Comparison of ENCODE assay signal across 8 mouse cellular contexts in genomic region chr7:102222336-102222735, GRCm38 (mm10). TPM values are rescaled to one million over a fixed set of nuclear protein-coding genes. Genes with fewer than 3 reads are reported as not detected.
A peak's percentile ranks its signal among the peaks of the same experiment; 100 is the strongest.
DNase-seq lines count a peak whose midpoint lies in the region; ATAC-seq and TF ChIP-seq lines count a peak whose summit lies in the region.

No protein-coding gene starts in this region.

- H3K36me3 ChIP-seq in kidney, adult 2 months (ENCODE audit: control insufficient read depth, insufficient read depth, low read length): no peaks in the 10 kb centered on the region
- no peaks in the 10 kb centered on the region for H3K36me3 ChIP-seq in lung, postnatal 0 days (ENCODE audit: insufficient read depth, low read length)

- H3K4me2 ChIP-seq in lung, postnatal 0 days (replicated peaks; ENCODE audit: low read depth, low read length): peak overlapping the region; percentile 79

- no peak for TF ChIP-seq EP300 in lung, postnatal 0 days (IDR thresholded peaks at IDR 0.05)

- DNase-seq in spleen, postnatal 36 days (ENCODE audit: low spot score in 2 of 2): peak; percentile 45 to 58
- DNase-seq in spleen, adult 12 weeks (ENCODE audit: low spot score): no peak
- DNase-seq in cerebellum, adult 18-20 months: peak; percentile 52 to 57
- peak; percentile 46 for DNase-seq in forelimb bud, embryonic 11.5 days (ENCODE audit: low read depth, low spot score)
- DNase-seq in kidney, adult 2 months: peak; percentile 69
- peak; percentile 79 for DNase-seq in lung, postnatal 0 days (ENCODE audit: low spot score)
- peak; percentile 76 for DNase-seq in retina, embryonic 14.5 days (ENCODE audit: low spot score)
- DNase-seq in layer of hippocampus, postnatal 36 days: no peak

- H3K4me3 ChIP-seq in kidney, adult 2 months (ENCODE audit: insufficient read depth, low read depth, low read length): peak overlapping the region; percentile 37
- H3K4me3 ChIP-seq in lung, postnatal 0 days (ENCODE audit: low read depth, low read length): peak overlapping the region; percentile 57

- TF ChIP-seq CTCF in kidney, adult 2 months (conservative IDR thresholded peaks at IDR 0.05; ENCODE audit: insufficient read depth, insufficient read length, low read depth, low read length): peak; percentile 54
- peak; percentile 71 for TF ChIP-seq CTCF in lung, postnatal 0 days (IDR thresholded peaks at IDR 0.05)

- H3K27ac ChIP-seq in kidney, adult 2 months (ENCODE audit: insufficient read depth, low read depth, low read length): peak overlapping the region; percentile 53; the same call in 1 of the 2 replicates
- no peak overlapping the region for H3K27ac ChIP-seq in lung, postnatal 0 days (ENCODE audit: low read length)

- H3K27me3 ChIP-seq in kidney, adult 2 months (replicated peaks; ENCODE audit: control insufficient read depth, insufficient read depth, low read length): no peaks in the 10 kb centered on the region
- H3K27me3 ChIP-seq in lung, postnatal 0 days (replicated peaks; ENCODE audit: insufficient read depth, low read length): no peaks in the 10 kb centered on the region

- 0 out of 2 replicates have a peak overlapping the region, but pooled peaks have one; percentile 43 for H3K9ac ChIP-seq in lung, postnatal 0 days (replicated peaks; ENCODE audit: low read depth)

- ATAC-seq in lung, postnatal 0 days: peak; percentile 71

- TF ChIP-seq POLR2A in kidney, adult 2 months (IDR thresholded peaks at IDR 0.05; ENCODE audit: low read depth, low read length): no peak

- no peaks in the 10 kb centered on the region for H3K4me1 ChIP-seq in kidney, adult 2 months (ENCODE audit: control insufficient read depth, insufficient read depth, low read length)
- peaks cover 7% of the 10 kb centered on the region; the same call in 1 of the 2 replicates for H3K4me1 ChIP-seq in lung, postnatal 0 days (ENCODE audit: insufficient read depth, low read depth, low read length)

- WGBS in kidney, adult 2 months: under 1% methylated on average over 7 of the region's 13 CpGs
- WGBS in lung, postnatal 0 days: 0% methylated on average over 6 of the region's 13 CpGs

- no peaks in the 10 kb centered on the region for H3K9me3 ChIP-seq in lung, postnatal 0 days (ENCODE audit: low read length)

RNA-seq across cellular contexts. Expression of gene Pgap2, which starts 12.3 kb away (rescaled TPM):
- 50.8 and 65.9 TPM in 2 replicates for polyA plus RNA-seq in kidney, adult 2 months (2012; rRNA removed)
- polyA plus RNA-seq in lung, postnatal 0 days (2015; fragmentation: Nextera tagmentation; extraction: Ambion mirVana): 109 and 137 TPM in 2 replicates
- 10 to 100 TPM; 27.1 to 29.1 TPM for total RNA-seq in layer of hippocampus, postnatal 36 days (2021)

RNA-seq across cellular contexts. Expression of gene Nup98, which starts 12.4 kb away (rescaled TPM):
- polyA plus RNA-seq in kidney, adult 2 months (2012; rRNA removed): 13.0 and 13.3 TPM in 2 replicates
- polyA plus RNA-seq in lung, postnatal 0 days (2015; fragmentation: Nextera tagmentation; extraction: Ambion mirVana): 15.5 and 17.0 TPM in 2 replicates
- 10 to 100 TPM; 38.8 to 44.9 TPM for total RNA-seq in layer of hippocampus, postnatal 36 days (2021)

RNA-seq across cellular contexts. Expression of gene Rhog, which starts 33.5 kb away (rescaled TPM):
- 39.2 and 52.3 TPM in 2 replicates for polyA plus RNA-seq in kidney, adult 2 months (2012; rRNA removed)
- 133 and 141 TPM in 2 replicates for polyA plus RNA-seq in lung, postnatal 0 days (2015; fragmentation: Nextera tagmentation; extraction: Ambion mirVana)
- 10 to 100 TPM; 23.9 to 29.4 TPM for total RNA-seq in layer of hippocampus, postnatal 36 days (2021)

RNA-seq across cellular contexts. Expression of gene Stim1, which starts 45.3 kb away (rescaled TPM):
- polyA plus RNA-seq in kidney, adult 2 months (2012; rRNA removed): 33.6 and 37.0 TPM in 2 replicates
- polyA plus RNA-seq in lung, postnatal 0 days (2015; fragmentation: Nextera tagmentation; extraction: Ambion mirVana): 18.6 and 19.1 TPM in 2 replicates
- total RNA-seq in layer of hippocampus, postnatal 36 days (2021): 10 to 100 TPM; 66.1 to 67.8 TPM

Comparison
In these comparisons a context has a peak if more than half of its experiments do, and no peak if none do; other contexts are left out.
1. DNase-seq: peak in spleen, postnatal 36 days (2 of 2), cerebellum, adult 18-20 months (2 of 2), forelimb bud, embryonic 11.5 days (single experiment), kidney, adult 2 months (single experiment), lung, postnatal 0 days (single experiment) and retina, embryonic 14.5 days (single experiment); none in spleen, adult 12 weeks (single experiment) and layer of hippocampus, postnatal 36 days (0 of 2).